Mouse (Mus musculus) intestine, postnatal 0 days (tissue): ENCODE data around the gene Gm20736. TPM values are rescaled to one million over a fixed set of nuclear protein-coding genes. Genes with fewer than 3 reads are reported as not detected.
"Not testable (repeated sequence)": the region's sequence is repeated elsewhere in the genome, so short reads cannot be mapped to it uniquely, and the experiment has no call there.

ENCODE experiments used
- ATAC-seq: fragments of 200-750 bp; cut with Nextera tagmentation; 2 replicates; pipeline ENCODE4 v1.8.0; 2017; ENCODE audit warnings: mild to moderate bottlenecking, moderate TSS enrichment, moderate library complexity
- H3K27ac ChIP-seq: fragments of 300-500 bp; sonication (generic); 2 replicates; pipeline ENCODE4 v1.5.1; 2014; ENCODE audit warnings: mild to moderate bottlenecking, low read depth, low read length, moderate library complexity
- H3K27me3 ChIP-seq: fragments of 300-500 bp; sonication (generic); replicated peaks from 2 replicates; pipeline ENCODE4 v1.6.1; 2014; ENCODE audit warnings: low read length, mixed read lengths; ENCODE audit not compliant: control insufficient read depth, insufficient read depth
- H3K36me3 ChIP-seq: fragments of 300-500 bp; sonication (generic); 2 replicates; pipeline ENCODE4 v1.6.1; 2014; ENCODE audit warnings: mild to moderate bottlenecking, moderate library complexity; ENCODE audit not compliant: control insufficient read depth, insufficient read depth
- H3K4me1 ChIP-seq: fragments of 300-500 bp; sonication (generic); replicated peaks from 2 replicates; pipeline ENCODE4 v1.6.1; 2014; ENCODE audit warnings: antibody characterized with exemption, low read length, mixed read lengths; ENCODE audit not compliant: control insufficient read depth, insufficient read depth
- H3K4me2 ChIP-seq: fragments of 300-500 bp; sonication (generic); replicated peaks from 2 replicates; pipeline ENCODE4 v1.6.1; 2014; ENCODE audit warnings: low read depth, mild to moderate bottlenecking, moderate library complexity
- H3K4me3 ChIP-seq: fragments of 300-500 bp; sonication (generic); 2 replicates; pipeline ENCODE4 v1.5.1; 2014; ENCODE audit warnings: low read depth, low read length
- H3K9ac ChIP-seq: fragments of 300-500 bp; sonication (generic); 2 replicates; pipeline ENCODE4 v1.6.1; 2014; ENCODE audit warnings: mild to moderate bottlenecking, low read depth, low read length
- H3K9me3 ChIP-seq: fragments of 300-500 bp; sonication (generic); 2 replicates; pipeline ENCODE4 v1.6.1; 2016; ENCODE audit warnings: mixed run types; ENCODE audit not compliant: control insufficient read depth
- WGBS: fragments of 180-500 bp; shearing (Covaris S2); extraction: QIAGEN DNeasy Blood & Tissue Kit; methylation state at CpG from one replicate; pipeline ENCODE4 v1.1.7; 2014; 5-methylcytosine and 5-hydroxymethylcytosine counted together
- polyA plus RNA-seq: library from polyadenylated mRNA; unstranded; fragments of >200 nt; fragmentation: Nextera tagmentation; extraction: Ambion mirVana; gene quantifications from 2 replicates; pipeline ENCODE4 v1.2.1, GENCODE M21; 2015

The Gm20736 gene
- not detected in 2 replicates for polyA plus RNA-seq

DNA sequence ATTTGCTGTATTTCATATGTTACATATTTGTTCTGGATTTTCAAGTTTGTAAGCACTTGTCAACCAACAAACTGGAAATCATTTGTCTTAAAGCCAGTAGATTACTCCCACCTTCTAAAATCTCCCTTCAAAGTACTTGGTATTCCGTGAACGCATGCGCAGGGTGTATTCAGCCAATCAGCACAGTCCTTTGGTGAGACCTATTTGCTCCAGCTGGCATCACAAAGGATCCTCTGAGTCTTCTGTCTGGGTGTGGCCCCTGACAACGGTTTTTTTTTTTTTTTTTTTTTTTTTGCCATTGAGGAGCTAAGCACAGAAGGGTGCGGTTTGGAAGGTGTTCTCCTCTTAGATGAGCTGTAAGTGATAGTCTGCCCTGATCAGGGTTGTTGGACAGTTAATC is at the start of gene Gm20736:
Gene Gm20736 (plus strand): TSS at position 301 of the 400 bp plus-strand sequence.
- H3K36me3 ChIP-seq, H3K4me1 ChIP-seq, H3K9me3 ChIP-seq, ATAC-seq, H3K9ac ChIP-seq, H3K27me3 ChIP-seq, H3K27ac ChIP-seq, H3K4me3 ChIP-seq, H3K4me2 ChIP-seq: not testable (repeated sequence)
- WGBS: no CpG with 5 or more reads among the region's 5 CpGs

Other genes starting within 250 kb of the Gm20736 start
- gene Gm20924, start 170.2 kb upstream of the Gm20736 start, polyA plus RNA-seq: not detected in 2 replicates